Mouse (Mus musculus) cerebellum, adult 9-11 months (tissue): ENCODE results near the gene Ascl1.
A peak's percentile ranks its signal among the peaks of the same experiment; 100 is the strongest.

Experiments
- DNase-seq: peaks from one replicate; pipeline ENCODE4 v3.0.0; 2022

The Ascl1 gene

GRCm38 (mm10) chr10:87493576-87493975, at the start of gene Ascl1:
Ascl1 (minus strand) TSS chr10:87493660.
- DNase-seq = no peak

GRCm38 (mm10) chr10:87534172-87534571, 40.7 kb upstream of the Ascl1 start:
- no peak for DNase-seq

DNA sequence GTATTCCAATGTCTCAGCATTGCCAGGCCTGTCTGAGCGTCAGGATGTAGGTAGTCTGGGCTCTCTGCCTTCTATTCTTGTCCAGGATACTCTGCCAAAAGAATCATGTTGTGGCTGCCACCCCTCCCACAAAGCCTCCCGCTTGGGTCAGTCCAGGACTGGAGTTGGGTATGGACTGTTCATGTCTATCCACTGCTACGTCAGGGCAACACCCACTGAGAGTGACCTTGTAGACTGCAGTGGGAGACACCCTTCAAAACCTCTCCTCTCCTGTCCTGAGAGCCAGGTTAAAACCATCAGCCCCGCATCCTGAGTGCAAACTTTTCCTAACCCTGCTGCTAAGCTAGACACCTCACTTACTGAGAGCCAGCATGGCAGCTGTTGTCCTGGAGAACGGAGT, 28.2 kb upstream of the Ascl1 start, which contains the start of gene Pah:
Gene Pah, plus strand, starts transcription at position 150 of the 400 bp plus-strand sequence.
- DNase-seq = no peak

- no peak for DNase-seq
These were observed 27.1 kb upstream of the Ascl1 start for GRCm38 (mm10) chr10:87520401-87521116.

DNA sequence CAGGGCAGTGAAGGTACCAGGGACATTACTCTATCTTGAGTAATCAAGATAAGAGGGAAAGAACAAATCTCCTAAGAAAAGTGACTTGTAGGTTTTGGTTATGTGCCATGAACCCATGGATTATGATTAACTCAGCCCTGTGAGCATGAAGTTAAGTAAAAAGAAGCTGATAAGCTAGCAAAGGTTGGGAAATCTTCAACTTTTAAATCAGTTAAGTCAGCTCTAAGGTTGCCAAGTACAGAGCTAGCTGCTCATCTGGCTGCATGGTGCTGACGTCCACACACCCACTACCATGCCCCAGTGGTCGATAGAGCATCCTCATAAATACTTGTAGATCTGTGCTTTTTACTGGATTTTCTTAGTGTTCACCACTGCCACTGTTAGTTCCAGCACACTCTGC, 25.1 kb upstream of the Ascl1 start:
- DNase-seq = no peak

DNA sequence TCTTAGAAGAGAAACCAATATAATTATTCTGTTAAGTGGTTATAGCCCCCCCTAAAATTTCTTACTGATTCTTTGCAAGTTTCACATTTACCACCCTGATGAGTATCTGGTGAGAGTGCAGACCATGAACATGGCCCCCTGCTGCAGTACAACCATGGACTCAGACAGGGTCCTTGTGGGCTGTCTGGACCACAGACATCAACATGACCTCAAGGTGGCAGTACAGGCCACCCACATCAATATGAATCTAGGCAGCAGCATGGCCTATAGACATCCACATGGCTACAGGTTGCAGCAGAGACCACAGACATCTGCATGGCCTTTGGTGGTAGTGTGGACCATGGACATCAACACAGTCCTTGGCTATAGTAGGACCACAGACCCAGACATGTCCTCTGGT, 19.6 kb upstream of the Ascl1 start:
- DNase-seq = no peak

DNA sequence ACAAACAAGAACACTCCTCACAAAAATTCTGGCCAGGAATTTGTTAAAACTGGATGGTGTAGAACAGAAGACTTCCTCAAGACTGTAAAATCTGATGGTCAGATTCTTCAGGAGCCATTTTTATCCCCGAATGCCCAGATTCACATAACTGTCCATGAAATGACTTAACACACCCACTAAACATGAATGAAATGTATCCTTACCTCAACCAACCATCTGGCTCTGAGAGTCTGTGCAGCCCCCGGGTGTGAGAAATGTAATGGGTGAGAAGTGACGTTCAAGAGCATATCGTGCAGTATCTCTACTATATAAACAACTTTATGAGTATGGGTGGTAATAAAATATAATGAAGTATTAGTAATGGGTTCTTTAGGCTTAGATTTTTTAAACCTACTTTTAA, 15.1 kb upstream of the Ascl1 start:
- no peak for DNase-seq

DNA sequence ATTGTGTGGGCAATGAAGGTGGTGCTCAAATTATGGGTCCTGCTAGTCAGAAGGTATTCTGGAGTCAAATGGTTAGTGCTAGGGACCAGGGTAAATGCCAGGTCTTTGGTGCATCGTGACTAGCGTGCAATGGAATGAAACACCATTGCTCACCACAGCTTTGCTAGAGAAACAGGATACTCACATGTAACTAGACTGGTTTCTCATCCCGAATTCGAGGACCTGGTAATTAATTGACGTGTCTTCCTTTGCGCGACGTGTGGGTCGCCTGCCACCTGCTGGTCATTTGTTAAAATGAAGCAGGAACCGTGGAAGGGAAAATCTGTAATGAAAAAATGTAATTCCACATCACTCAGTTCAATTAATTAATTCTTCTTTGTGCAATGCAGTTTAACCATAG, 10.5 kb upstream of the Ascl1 start:
- DNase-seq = peak; percentile 8

- DNase-seq = no peak
These were observed 8.8 kb upstream of the Ascl1 start for GRCm38 (mm10) chr10:87502283-87502682.

GRCm38 (mm10) chr10:87501659-87502042, 8.2 kb upstream of the Ascl1 start:
- DNase-seq = no peak

GRCm38 (mm10) chr10:87500926-87501658, 7.6 kb upstream of the Ascl1 start:
- no peak for DNase-seq

- DNase-seq = no peak
These were observed 3.6 kb upstream of the Ascl1 start for GRCm38 (mm10) chr10:87497056-87497455.

- peak; percentile 18 for DNase-seq
These were observed 1.1 kb upstream of the Ascl1 start for GRCm38 (mm10) chr10:87494596-87494995.

- DNase-seq = no peak
These were observed 716 bp upstream of the Ascl1 start for GRCm38 (mm10) chr10:87494176-87494575.

DNA sequence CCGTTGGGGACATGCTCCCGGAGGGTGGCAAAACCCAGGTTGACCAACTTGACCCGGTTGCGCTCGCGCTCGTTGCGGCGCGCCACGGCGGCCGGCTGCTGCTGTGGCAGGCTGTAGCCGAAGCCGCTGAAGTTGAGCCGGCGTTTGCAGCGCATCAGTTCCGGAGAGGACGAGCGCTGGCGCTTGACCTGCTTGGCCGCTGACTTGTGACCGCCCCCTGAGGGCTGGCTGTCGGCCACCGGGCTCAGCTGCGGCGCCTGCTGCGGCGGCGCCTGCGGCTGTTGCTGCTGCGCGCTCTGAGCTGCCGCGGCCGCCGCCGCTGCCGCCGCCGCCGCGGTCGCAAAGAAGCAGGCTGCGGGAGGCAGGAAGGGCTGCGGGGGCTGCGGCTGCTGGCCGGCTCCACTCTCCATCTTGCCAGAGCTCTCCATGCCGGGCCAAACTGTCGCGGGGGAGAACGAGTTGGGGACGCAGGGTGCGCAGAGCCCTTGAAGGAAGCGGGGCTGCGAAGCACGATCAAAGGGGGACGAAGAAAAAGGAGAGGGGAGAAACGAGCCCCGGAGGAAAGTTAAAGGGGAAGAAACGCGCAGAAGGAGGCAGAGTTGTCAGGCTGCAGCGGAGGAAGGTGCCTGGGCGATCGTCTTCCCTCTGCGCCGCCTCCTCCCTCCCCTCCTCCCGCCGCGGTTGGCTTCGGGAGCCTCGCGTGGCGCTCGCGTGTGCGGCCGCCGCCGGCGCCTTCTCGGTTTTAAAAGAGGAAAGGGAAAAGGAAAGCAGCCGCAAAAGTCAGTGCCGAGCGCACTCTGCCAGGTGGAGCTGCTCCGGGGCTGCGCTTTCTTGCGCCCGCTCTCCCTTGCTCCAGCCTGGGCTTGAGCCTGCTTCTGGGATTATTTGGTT, 554 bp downstream of the Ascl1 start:
- peak; percentile 31 for DNase-seq

GRCm38 (mm10) chr10:87492332-87492660, 1.2 kb downstream of the Ascl1 start:
- no peak for DNase-seq

GRCm38 (mm10) chr10:87491485-87492040, 1.9 kb downstream of the Ascl1 start:
- no peak for DNase-seq

DNA sequence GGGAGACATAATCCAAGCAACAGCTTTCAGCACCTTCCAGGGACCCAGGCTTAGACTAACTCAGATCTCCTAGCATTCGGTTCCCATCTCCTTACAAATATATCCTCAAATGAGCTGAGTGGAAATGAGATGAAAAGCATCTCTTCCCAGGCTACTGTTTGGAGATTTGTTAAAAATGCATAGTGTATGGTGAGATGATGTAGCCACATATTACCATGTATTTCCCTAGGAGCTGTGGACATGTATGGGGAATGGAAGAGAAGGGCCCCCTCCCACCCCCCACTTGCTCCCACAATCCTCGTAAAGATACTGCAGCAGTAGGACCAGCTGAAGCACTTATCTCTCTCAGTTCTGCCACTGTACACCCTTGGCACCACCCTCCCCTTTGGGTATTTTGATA, 3.1 kb downstream of the Ascl1 start:
- DNase-seq = no peak

DNA sequence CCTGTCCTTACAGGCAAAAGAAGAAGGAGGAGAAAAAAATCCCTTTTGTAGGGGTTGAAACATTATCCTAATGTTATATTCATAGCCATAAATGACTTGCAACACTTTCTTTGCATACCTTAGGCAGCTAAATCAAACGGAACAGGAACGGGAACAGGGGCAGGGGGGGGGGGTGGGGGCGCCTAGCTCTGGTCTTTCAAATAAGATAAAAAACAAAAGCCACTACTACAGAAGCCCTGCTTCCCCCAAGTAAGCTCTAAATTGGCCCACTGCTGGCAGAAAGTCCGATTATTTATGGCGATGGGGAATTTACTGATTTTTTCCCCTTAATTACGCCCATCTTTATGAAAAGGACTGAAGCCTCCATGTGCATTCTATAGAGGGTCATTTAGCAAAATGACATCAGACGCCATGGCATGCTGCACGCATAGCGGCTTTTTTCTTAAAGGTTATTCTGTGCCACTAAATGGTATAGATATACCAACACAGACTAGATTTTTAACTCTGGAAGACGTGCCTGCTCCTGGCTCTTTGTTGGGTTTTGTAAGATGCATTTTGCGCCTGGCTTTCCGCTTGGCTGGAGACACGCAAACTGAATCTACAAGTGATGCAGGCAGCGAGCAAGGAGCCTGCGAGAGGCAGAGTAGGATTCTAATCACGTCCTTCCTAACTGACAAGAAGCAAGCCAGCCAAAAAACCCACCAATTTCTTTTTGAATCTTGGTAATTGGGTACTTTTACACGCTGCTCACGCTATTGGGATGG, 4.0 kb downstream of the Ascl1 start:
- DNase-seq = peak; percentile 11

- DNase-seq = no peak
These were observed 4.9 kb downstream of the Ascl1 start for GRCm38 (mm10) chr10:87488429-87489145.

DNA sequence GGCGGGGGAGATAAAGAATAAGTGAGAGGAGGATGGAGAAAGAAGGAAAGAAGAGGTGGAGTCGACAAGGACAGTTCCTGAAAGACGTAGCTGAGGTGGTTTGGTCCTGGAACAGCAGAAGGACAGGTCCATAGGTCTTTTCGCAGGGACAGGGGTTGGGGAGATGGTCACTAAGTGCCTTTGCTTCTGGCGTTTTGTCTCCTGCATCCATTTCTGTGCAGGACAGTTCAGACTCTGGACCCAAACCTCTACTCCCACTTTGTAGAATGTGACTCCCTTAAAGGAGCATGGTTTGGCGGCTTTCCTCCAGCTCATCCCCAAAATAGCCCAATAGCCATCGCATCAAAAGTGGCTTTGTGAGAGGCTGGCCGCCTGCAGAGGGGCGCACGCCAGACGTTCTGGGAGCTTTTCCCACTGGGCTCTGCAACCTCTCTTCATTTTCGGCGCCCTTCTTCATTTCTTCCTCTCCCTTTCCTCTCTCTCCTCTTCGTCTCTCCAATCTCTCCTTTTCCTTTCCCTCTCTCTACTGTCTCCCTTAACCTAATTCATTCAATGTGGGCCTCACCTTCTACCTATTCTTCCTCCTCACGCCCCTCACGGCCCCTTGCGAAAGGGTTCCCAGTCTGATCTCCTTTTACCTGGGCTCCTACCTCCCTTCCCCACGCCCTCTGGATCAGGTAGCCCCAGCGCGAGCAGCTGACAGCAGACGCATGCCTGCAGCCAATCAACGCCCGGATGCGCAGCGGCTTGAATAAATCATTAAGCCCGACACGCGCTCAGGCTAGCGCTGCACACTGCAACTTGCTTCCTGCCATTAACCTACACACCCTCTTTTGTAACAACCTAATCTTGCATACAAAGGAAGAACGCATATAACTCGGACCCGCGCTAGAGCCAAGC, 7.5 kb downstream of the Ascl1 start:
- peak; percentile 17 for DNase-seq
